ENCODE assay signal across 9 mouse cellular contexts in genomic region chr12:38130209-38130915, GRCm38 (mm10).
DNase-seq lines count a peak whose midpoint lies in the region; ATAC-seq and TF ChIP-seq lines count a peak whose summit lies in the region.
"Had no signal": no experiment of that assay in that cellular context is flagged by ENCODE, and none has a peak within 500 bp of the region (broad histone marks: within the 10 kb centered on the region; RNA-seq: fewer than 3 reads in every experiment).

No protein-coding gene starts in this region.

- no peak for TF ChIP-seq EP300 in heart, postnatal 0 days (IDR thresholded peaks at IDR 0.05; ENCODE audit: low read depth)

- no peak for ATAC-seq in heart, postnatal 0 days (ENCODE audit: insufficient read depth, low read depth)
- ATAC-seq in midbrain, embryonic 12.5 days (ENCODE audit: low FRiP score, low read depth), result peak; percentile 49; the same call in 1 of the 2 replicates
- ATAC-seq in midbrain, embryonic 16.5 days, result no peak
- ATAC-seq in inflammation-experienced regulatory T-cells, adult 6 months, result peak; percentile 61

- no peaks in the 10 kb centered on the region for H3K4me1 ChIP-seq in heart, postnatal 0 days (ENCODE audit: control insufficient read depth, insufficient read depth)
- no peaks in the 10 kb centered on the region for H3K4me1 ChIP-seq in heart, embryonic 10.5 days
- no peaks in the 10 kb centered on the region; the same call in 1 of the 2 replicates for H3K4me1 ChIP-seq in midbrain, embryonic 12.5 days
- H3K4me1 ChIP-seq in midbrain, embryonic 16.5 days (ENCODE audit: control insufficient read depth, insufficient read depth, low read length), result no peaks in the 10 kb centered on the region
- H3K4me1 ChIP-seq: liver, embryonic 15.5 days had no signal

- peak; percentile 68 for TF ChIP-seq CTCF in heart, postnatal 0 days (IDR thresholded peaks at IDR 0.05; ENCODE audit: low read depth)

- no peaks in the 10 kb centered on the region for H3K36me3 ChIP-seq in heart, postnatal 0 days (replicated peaks; ENCODE audit: control insufficient read depth, insufficient read depth, low read length)
- H3K36me3 ChIP-seq in heart, embryonic 10.5 days, result no peaks in the 10 kb centered on the region
- no peaks in the 10 kb centered on the region for H3K36me3 ChIP-seq in midbrain, embryonic 12.5 days
- H3K36me3 ChIP-seq in midbrain, embryonic 16.5 days (ENCODE audit: control insufficient read depth, insufficient read depth, low read length), result no peaks in the 10 kb centered on the region
- H3K36me3 ChIP-seq: liver, embryonic 15.5 days had no signal

- no peaks in the 10 kb centered on the region for H3K27me3 ChIP-seq in heart, postnatal 0 days (ENCODE audit: control insufficient read depth, insufficient read depth, low read length)
- no peaks in the 10 kb centered on the region for H3K27me3 ChIP-seq in heart, embryonic 10.5 days (ENCODE audit: insufficient read depth, poor library complexity, severe bottlenecking)
- H3K27me3 ChIP-seq in midbrain, embryonic 12.5 days, result no peaks in the 10 kb centered on the region
- no peaks in the 10 kb centered on the region for H3K27me3 ChIP-seq in midbrain, embryonic 16.5 days (ENCODE audit: control insufficient read depth, insufficient read depth, low read depth, low read length)
- H3K27me3 ChIP-seq: liver, embryonic 15.5 days had no signal

- no peak overlapping the region for H3K27ac ChIP-seq in heart, postnatal 0 days (ENCODE audit: low read depth)
- H3K27ac ChIP-seq in heart, embryonic 10.5 days, result no peak overlapping the region
- no peak overlapping the region for H3K27ac ChIP-seq in midbrain, embryonic 12.5 days (replicated peaks)
- no peak overlapping the region for H3K27ac ChIP-seq in midbrain, embryonic 16.5 days (ENCODE audit: low read length)
- H3K27ac ChIP-seq: liver, embryonic 15.5 days had no signal

- H3K9me3 ChIP-seq in heart, postnatal 0 days (replicated peaks; ENCODE audit: control insufficient read depth, low read length), result no peaks in the 10 kb centered on the region
- no peaks in the 10 kb centered on the region for H3K9me3 ChIP-seq in heart, embryonic 10.5 days
- H3K9me3 ChIP-seq in midbrain, embryonic 12.5 days, result no peaks in the 10 kb centered on the region
- no peaks in the 10 kb centered on the region for H3K9me3 ChIP-seq in midbrain, embryonic 16.5 days (replicated peaks; ENCODE audit: control insufficient read depth, low read length, poor library complexity, severe bottlenecking)
- H3K9me3 ChIP-seq: liver, embryonic 15.5 days had no signal

- no peak overlapping the region for H3K4me3 ChIP-seq in heart, postnatal 0 days (ENCODE audit: low read depth, low read length)
- no peak overlapping the region for H3K4me3 ChIP-seq in heart, embryonic 10.5 days
- no peak overlapping the region for H3K4me3 ChIP-seq in midbrain, embryonic 12.5 days
- no peak overlapping the region for H3K4me3 ChIP-seq in midbrain, embryonic 16.5 days (ENCODE audit: low read depth, low read length)
- H3K4me3 ChIP-seq: liver, embryonic 15.5 days had no signal

- no peak for DNase-seq in heart, postnatal 0 days (ENCODE audit: low spot score)
- DNase-seq in heart, embryonic 10.5 days (ENCODE audit: low spot score), result no peak
- DNase-seq in adipocyte (ENCODE audit: low spot score), result peak; percentile 43
- DNase-seq in ovary, postnatal 10 days (ENCODE audit: low spot score), result no peak
- DNase-seq in gastrocnemius, postnatal 25 days, result no peak

- no peak overlapping the region for H3K9ac ChIP-seq in heart, postnatal 0 days (replicated peaks; ENCODE audit: low read depth, low read length)
- no peak overlapping the region for H3K9ac ChIP-seq in midbrain, embryonic 12.5 days (replicated peaks)
- H3K9ac ChIP-seq in midbrain, embryonic 16.5 days (ENCODE audit: low read depth, low read length), result no peak overlapping the region
- H3K9ac ChIP-seq: liver, embryonic 15.5 days had no signal

- H3K4me2 ChIP-seq in heart, postnatal 0 days (ENCODE audit: low read depth, low read length), result no peak overlapping the region
- no peak overlapping the region for H3K4me2 ChIP-seq in midbrain, embryonic 12.5 days (replicated peaks)
- no peak overlapping the region for H3K4me2 ChIP-seq in midbrain, embryonic 16.5 days (ENCODE audit: low read length)
- H3K4me2 ChIP-seq: liver, embryonic 15.5 days had no signal

- WGBS in heart, postnatal 0 days, result 59% methylated on average over 9 of the region's 9 CpGs
- WGBS in heart, embryonic 10.5 days, result 59% methylated on average over 9 of the region's 9 CpGs
- WGBS in midbrain, embryonic 12.5 days, result 63% methylated on average over 9 of the region's 9 CpGs
- WGBS in midbrain, embryonic 16.5 days, result 65% methylated on average over 9 of the region's 9 CpGs

Comparison
In these comparisons a context has a peak if more than half of its experiments do, and no peak if none do; other contexts are left out.
1. ATAC-seq: peak in midbrain, embryonic 12.5 days (single experiment) and inflammation-experienced regulatory T-cells, adult 6 months (single experiment); none in heart, postnatal 0 days (single experiment) and midbrain, embryonic 16.5 days (single experiment).